Mouse (Mus musculus) E14TG2a.4 (cell line): ENCODE results near the gene Oaz1.

Experiments used
- CTCF ChIP-seq: conservative IDR thresholded peaks from 2 replicates; pipeline ENCODE4 v1.5.1; 2014; ENCODE audit warnings: low read length
- NANOG ChIP-seq: IDR thresholded peaks from 2 replicates; pipeline ENCODE4 v1.6.1; 2014; ENCODE audit warnings: borderline replicate concordance, low read length, mixed read lengths
- POU5F1 ChIP-seq: IDR thresholded peaks from 2 replicates; pipeline ENCODE4 v1.6.1; 2014; ENCODE audit warnings: low read length, borderline replicate concordance

- TF ChIP-seq CTCF = no peak
- TF ChIP-seq POU5F1 = no peak
- no peak for TF ChIP-seq NANOG
Observed at GRCm38 (mm10) chr10:80779565-80779964, 46.9 kb upstream of the Oaz1 start.
